Mouse (Mus musculus): ENCODE results near the gene Vhl. TPM values are rescaled to one million over a fixed set of nuclear protein-coding genes. Genes with fewer than 3 reads are reported as not detected.

Vhl gene
- polyA plus RNA-seq, 1 experiment, result 13.6 TPM

DNA sequence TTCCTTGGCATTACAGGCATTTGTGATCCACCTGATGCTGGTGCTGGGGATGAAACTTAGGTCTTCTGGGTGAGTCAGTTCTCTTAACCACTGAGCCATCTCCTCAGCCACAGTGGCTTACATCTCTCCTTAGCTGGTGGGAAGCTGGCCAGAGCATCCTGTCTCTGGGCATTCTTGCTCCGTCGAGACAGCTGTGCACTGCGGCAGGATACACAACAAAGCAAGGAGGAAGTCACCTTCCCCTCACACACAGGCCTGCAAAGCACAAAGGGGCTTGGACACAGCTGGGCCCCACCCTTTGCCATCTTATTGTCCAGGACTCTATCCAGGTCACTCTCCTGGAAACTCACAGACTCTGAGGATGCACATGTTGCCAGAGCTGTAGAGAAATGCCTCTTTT lies 34.5 kb downstream of the Vhl start:
- no peak overlapping the region for H3ac ChIP-seq (ENCODE audit: control insufficient read depth, insufficient read length, low read depth)
- no peaks in the 10 kb centered on the region for H3K79me3 ChIP-seq (ENCODE audit: low read depth)
- H3K36me3 ChIP-seq (ENCODE audit: control insufficient read depth, insufficient read depth), result no peaks in the 10 kb centered on the region
- TF ChIP-seq MAX (IDR thresholded peaks at IDR 0.05), result no peak
- TF ChIP-seq USF1 (IDR thresholded peaks at IDR 0.05; ENCODE audit: low read depth), result no peak
- H3K4me3 ChIP-seq (ENCODE audit: insufficient read depth, poor library complexity, severe bottlenecking), result no peak overlapping the region
- no peaks in the 10 kb centered on the region for H3K79me2 ChIP-seq (ENCODE audit: control insufficient read depth, insufficient read depth)
- H3K27me3 ChIP-seq (ENCODE audit: control insufficient read depth, insufficient read depth, insufficient read length), result no peaks in the 10 kb centered on the region

DNA sequence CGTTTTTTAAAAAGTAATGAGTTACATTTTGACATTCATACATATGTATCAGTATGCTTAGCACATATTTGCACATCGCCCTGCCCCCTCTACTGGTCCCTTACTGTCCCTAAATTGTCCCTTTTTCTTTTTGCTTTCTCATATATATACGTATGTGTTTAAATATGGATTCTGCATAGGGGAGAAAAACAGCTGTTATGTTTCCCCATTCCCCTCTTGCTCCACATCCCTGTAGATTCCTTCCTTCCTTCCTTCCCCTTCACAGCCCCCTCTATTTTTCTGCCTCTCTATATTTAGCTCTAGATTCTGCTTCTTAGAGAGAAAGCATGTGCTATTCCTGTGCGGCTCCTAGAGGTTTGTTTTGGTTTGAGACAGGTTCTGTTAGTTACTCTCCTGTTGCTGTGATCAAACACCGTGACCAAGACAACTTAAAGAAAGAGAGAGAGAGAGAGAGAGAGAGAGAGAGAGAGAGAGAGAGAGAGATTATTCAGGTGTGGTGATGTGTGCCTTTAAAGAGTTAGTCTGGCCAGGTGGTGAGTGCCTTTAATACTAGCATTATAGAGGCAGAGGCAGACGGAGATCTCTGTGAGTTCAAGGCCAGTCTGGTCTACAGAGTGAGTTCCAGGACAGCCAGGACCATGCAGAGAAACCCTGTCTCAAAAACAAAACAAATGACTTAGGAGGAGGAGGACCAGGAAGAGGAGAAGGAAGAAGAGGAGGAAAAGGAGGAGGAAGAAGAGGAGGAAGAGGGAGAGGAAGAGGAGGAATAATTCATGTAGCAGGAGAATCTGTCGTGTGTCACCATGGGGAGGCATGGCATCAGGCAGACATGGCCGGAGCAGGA lies 36.1 kb downstream of the Vhl start:
- Histone ChIP-seq H3K36me3 (ENCODE audit: control insufficient read depth, insufficient read depth) (no peaks in the 10 kb centered on the region), H3K79me2 (ENCODE audit: control insufficient read depth, insufficient read depth) (no peaks in the 10 kb centered on the region), H3K79me3 (ENCODE audit: low read depth) (no peaks in the 10 kb centered on the region), H3K4me3 (ENCODE audit: insufficient read depth, poor library complexity, severe bottlenecking) (no peak overlapping the region), H3ac (ENCODE audit: control insufficient read depth, insufficient read length, low read depth) (no peak overlapping the region), H3K27me3 (ENCODE audit: control insufficient read depth, insufficient read depth, insufficient read length) (no peaks in the 10 kb centered on the region)
- no peak for TF ChIP-seq CEBPB (IDR thresholded peaks at IDR 0.05; ENCODE audit: low read depth)
- no peak for TF ChIP-seq MYOD1 (IDR thresholded peaks at IDR 0.05; ENCODE audit: control insufficient read depth, insufficient read length, low read depth)
- TF ChIP-seq FOSL1 (IDR thresholded peaks at IDR 0.05; ENCODE audit: insufficient read depth, low read length, poor library complexity, severe bottlenecking), result no peak
- TF ChIP-seq USF1 (IDR thresholded peaks at IDR 0.05; ENCODE audit: low read depth), result no peak
- TF ChIP-seq CTCF (IDR thresholded peaks at IDR 0.05; ENCODE audit: control insufficient read depth, insufficient read depth, insufficient read length), result no peak
- TF ChIP-seq MYOG (IDR thresholded peaks at IDR 0.05; ENCODE audit: control insufficient read depth, extremely low read depth, insufficient read length), result no peak
- no peak for TF ChIP-seq MAX (IDR thresholded peaks at IDR 0.05)

DNA sequence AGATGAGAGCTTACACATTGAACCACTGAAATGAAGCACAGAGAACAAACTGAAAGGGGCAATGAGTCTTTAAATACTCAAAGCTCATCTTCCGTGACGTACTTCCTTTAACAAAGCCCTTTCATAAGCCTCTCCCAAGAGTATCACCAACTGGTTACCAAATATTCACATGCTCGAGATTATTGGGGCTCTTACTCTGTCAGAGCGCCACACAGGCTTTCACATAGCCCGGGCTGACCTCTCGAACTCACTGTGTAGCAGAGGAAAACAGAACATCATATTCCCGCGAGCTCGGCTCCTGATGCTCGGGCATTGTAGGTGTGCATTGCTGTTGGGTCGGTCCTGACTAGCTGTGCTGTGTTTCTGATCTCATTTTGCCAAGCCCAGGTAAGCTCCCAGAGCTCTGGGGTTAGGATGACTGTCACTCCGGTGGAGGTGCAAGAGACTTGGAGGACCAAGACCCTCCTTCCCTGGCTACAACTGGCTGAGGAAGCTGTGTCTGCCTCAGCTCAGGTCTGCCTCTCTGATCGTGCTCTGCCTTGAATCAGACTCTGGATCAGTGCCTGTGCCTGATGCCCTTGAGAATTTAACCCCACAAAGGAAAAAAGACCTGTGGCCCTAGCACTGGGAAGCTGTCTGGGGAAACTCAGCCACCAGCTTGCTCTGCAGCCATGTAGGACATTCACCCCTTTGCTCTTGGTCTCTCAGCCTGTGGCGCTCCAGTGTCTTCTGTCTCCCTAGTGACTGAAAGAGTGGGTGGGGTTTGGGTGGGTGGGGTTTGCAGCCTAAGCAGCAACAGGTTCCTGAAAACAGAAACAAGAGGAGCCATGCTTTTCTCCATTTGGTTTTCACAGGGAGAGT lies 37.0 kb downstream of the Vhl start:
- no peak overlapping the region for H3ac ChIP-seq (ENCODE audit: control insufficient read depth, insufficient read length, low read depth)
- H3K79me2 ChIP-seq (ENCODE audit: control insufficient read depth, insufficient read depth), result no peaks in the 10 kb centered on the region

DNA sequence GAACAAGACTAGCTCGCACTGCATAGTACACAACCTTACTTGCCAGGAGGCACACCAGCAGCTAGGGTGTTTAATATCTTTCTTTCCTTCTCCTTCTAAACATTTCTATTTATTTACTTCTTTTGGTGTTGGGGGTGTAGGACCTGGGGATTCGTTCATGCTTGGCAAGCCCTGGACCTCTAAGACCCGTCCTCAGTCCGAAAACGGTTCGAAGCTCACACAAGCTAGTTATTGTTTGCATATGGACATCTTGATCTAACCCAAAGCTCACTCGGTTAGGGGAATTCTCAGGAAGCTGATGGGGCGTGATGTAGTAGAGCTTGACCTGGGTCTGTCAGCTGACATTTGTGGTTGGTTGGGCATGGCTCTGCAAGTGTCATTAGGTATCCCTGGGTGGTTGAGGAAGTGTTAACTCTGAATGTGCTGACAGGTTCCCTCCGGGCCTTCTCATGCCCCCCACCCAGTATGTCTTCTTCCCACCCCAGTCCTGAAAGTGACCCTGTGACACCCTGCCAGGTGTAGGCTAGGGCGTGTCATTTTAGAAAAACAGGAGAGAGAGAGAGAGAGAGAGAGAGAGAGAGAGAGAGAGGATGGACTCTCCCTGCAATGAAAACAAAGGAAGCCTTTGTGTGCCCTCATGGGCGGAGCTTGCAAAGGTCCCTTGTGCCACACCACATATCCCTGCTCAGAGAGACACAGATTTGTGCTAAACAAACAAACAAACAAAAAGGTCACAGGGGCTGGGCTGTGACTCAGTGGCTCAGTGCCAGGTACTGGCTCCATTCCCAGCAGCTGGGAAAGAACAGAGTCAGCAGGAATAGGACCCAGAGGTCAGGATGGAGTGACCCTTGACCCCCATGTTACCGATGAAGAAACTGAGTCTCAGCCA lies 37.8 kb downstream of the Vhl start:
- H3K79me2 ChIP-seq (ENCODE audit: control insufficient read depth, insufficient read depth), result no peaks in the 10 kb centered on the region

More for the DNA sequence above, 37.0 kb downstream of the Vhl start:
- H3K36me3 ChIP-seq (ENCODE audit: control insufficient read depth, insufficient read depth), result no peaks in the 10 kb centered on the region
- no peaks in the 10 kb centered on the region for H3K27me3 ChIP-seq (ENCODE audit: control insufficient read depth, insufficient read depth, insufficient read length)
- TF ChIP-seq CTCF (IDR thresholded peaks at IDR 0.05; ENCODE audit: control insufficient read depth, insufficient read depth, insufficient read length) (no peak), MYOD1 (IDR thresholded peaks at IDR 0.05; ENCODE audit: control insufficient read depth, insufficient read length, low read depth) (no peak)
- no peaks in the 10 kb centered on the region for H3K79me3 ChIP-seq (ENCODE audit: low read depth)
- H3K4me3 ChIP-seq (ENCODE audit: insufficient read depth, poor library complexity, severe bottlenecking), result no peak overlapping the region

DNA sequence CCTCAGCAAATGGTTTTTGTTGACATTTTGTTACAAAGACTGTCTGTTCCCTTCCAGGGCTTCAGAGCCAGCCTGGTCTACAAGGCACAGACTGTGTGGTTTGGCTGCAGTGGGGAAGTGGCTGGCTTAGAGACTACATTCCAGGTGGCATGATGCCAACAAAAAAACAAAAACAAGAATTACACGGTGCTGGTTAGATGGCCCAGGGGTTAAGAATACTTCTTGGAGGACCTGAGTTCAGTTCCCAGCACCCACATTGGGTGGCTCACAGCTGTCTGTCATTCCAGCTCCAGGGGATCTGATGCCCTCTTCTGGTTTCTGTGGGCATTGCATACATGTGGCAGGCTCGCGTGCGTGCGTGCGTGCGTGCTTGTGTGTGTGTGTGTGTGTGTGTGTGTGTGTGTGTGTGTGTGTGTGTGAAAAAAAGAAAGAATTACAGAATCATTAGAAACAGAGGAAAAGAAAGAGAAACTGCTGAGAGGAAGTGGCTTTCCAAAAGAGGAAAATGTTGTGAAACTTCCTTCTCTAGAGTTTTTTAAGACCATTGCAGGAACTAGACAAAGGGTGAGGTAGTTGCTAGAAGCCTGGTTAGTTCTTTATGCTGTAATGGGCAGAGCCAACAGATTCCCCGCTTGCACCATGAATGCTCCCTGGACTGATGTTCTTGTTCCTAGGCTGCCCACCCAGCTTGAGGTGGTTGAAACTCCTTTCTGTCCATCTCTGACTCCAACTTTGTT lies 39.4 kb downstream of the Vhl start:
- Histone ChIP-seq H3K79me3 (ENCODE audit: low read depth) (no peaks in the 10 kb centered on the region), H3K79me2 (ENCODE audit: control insufficient read depth, insufficient read depth) (no peaks in the 10 kb centered on the region), H3K27me3 (ENCODE audit: control insufficient read depth, insufficient read depth, insufficient read length) (no peaks in the 10 kb centered on the region), H3K4me3 (ENCODE audit: insufficient read depth, poor library complexity, severe bottlenecking) (no peak overlapping the region), H3K36me3 (ENCODE audit: control insufficient read depth, insufficient read depth) (no peaks in the 10 kb centered on the region), H3ac (ENCODE audit: control insufficient read depth, insufficient read length, low read depth) (no peak overlapping the region)
- TF ChIP-seq CTCF (IDR thresholded peaks at IDR 0.05; ENCODE audit: control insufficient read depth, insufficient read depth, insufficient read length) (no peak), MYOD1 (IDR thresholded peaks at IDR 0.05; ENCODE audit: control insufficient read depth, insufficient read length, low read depth) (no peak), MAX (IDR thresholded peaks at IDR 0.05) (no peak), USF1 (IDR thresholded peaks at IDR 0.05; ENCODE audit: low read depth) (no peak), CEBPB (IDR thresholded peaks at IDR 0.05; ENCODE audit: low read depth) (no peak), FOSL1 (IDR thresholded peaks at IDR 0.05; ENCODE audit: insufficient read depth, low read length, poor library complexity, severe bottlenecking) (no peak), MYOG (IDR thresholded peaks at IDR 0.05; ENCODE audit: control insufficient read depth, extremely low read depth, insufficient read length) (no peak)

More for the DNA sequence above, 37.8 kb downstream of the Vhl start:
- Histone ChIP-seq H3K27me3 (ENCODE audit: control insufficient read depth, insufficient read depth, insufficient read length) (no peaks in the 10 kb centered on the region), H3K36me3 (ENCODE audit: control insufficient read depth, insufficient read depth) (no peaks in the 10 kb centered on the region), H3K79me3 (ENCODE audit: low read depth) (no peaks in the 10 kb centered on the region), H3ac (ENCODE audit: control insufficient read depth, insufficient read length, low read depth) (no peak overlapping the region), H3K4me3 (ENCODE audit: insufficient read depth, poor library complexity, severe bottlenecking) (no peak overlapping the region)
- TF ChIP-seq CTCF (IDR thresholded peaks at IDR 0.05; ENCODE audit: control insufficient read depth, insufficient read depth, insufficient read length), result no peak
- TF ChIP-seq MAX (IDR thresholded peaks at IDR 0.05), result no peak
- no peak for TF ChIP-seq MYOG (IDR thresholded peaks at IDR 0.05; ENCODE audit: control insufficient read depth, extremely low read depth, insufficient read length)
- no peak for TF ChIP-seq CEBPB (IDR thresholded peaks at IDR 0.05; ENCODE audit: low read depth)
- no peak for TF ChIP-seq MYOD1 (IDR thresholded peaks at IDR 0.05; ENCODE audit: control insufficient read depth, insufficient read length, low read depth)
- no peak for TF ChIP-seq USF1 (IDR thresholded peaks at IDR 0.05; ENCODE audit: low read depth)
- TF ChIP-seq FOSL1 (IDR thresholded peaks at IDR 0.05; ENCODE audit: insufficient read depth, low read length, poor library complexity, severe bottlenecking), result no peak
